Mouse (Mus musculus): ENCODE data around the gene Nt5dc1. TPM values are rescaled to one million over a fixed set of nuclear protein-coding genes. Genes with fewer than 3 reads are reported as not detected.
"Not testable (repeated sequence)": the region's sequence is repeated elsewhere in the genome, so short reads cannot be mapped to it uniquely, and the experiment has no call there.

Gene Nt5dc1
- 8.9 TPM in 2 replicates for polyA plus RNA-seq (2016; fragmentation: Nextera tagmentation; extraction: Ambion mirVana)

- no peaks in the 10 kb centered on the region for H3K9me3 ChIP-seq
- peaks cover 22% of the 10 kb centered on the region for H3K4me1 ChIP-seq (replicated peaks)
- peak; percentile 98 for ATAC-seq (ENCODE audit: insufficient number of reproducible peaks, insufficient read depth, low FRiP score, low TSS enrichment, low read depth)
- H3K36me3 ChIP-seq: no peaks in the 10 kb centered on the region
- peak within 1 kb of the TSS; percentile 81 for H3K27ac ChIP-seq
- peak within 1 kb of the TSS; percentile 72 for H3K4me3 ChIP-seq (replicated peaks)
- peak within 1 kb of the TSS; percentile 57 for H3K4me2 ChIP-seq
- H3K9ac ChIP-seq (replicated peaks): peak within 1 kb of the TSS; percentile 84
- no peaks in the 10 kb centered on the region for H3K27me3 ChIP-seq
- under 1% methylated on average over 43 of the region's 49 CpGs for WGBS
Measured at GRCm38 (mm10) chr10:34418204-34418756, at the start of gene Nt5dc1. TSS of gene Nt5dc1 (minus strand) at chr10:34418552.

GRCm38 (mm10) chr10:34464321-34464720 is 46.0 kb upstream of the Nt5dc1 start:
- no peak overlapping the region for H3K9ac ChIP-seq (replicated peaks)
- H3K27ac ChIP-seq: no peak overlapping the region
- no peaks in the 10 kb centered on the region for H3K4me1 ChIP-seq (replicated peaks)
- no peaks in the 10 kb centered on the region for H3K36me3 ChIP-seq
- no peaks in the 10 kb centered on the region for H3K27me3 ChIP-seq
- H3K4me2 ChIP-seq: no peak overlapping the region
- no peak for ATAC-seq (ENCODE audit: insufficient number of reproducible peaks, insufficient read depth, low FRiP score, low TSS enrichment, low read depth)
- H3K4me3 ChIP-seq (replicated peaks): no peak overlapping the region
- no peaks in the 10 kb centered on the region for H3K9me3 ChIP-seq
- WGBS: 89% methylated on average over 4 of the region's 4 CpGs

GRCm38 (mm10) chr10:34461451-34461850 is 43.1 kb upstream of the Nt5dc1 start:
- Histone ChIP-seq H3K4me3 (replicated peaks) (no peak overlapping the region), H3K9me3 (no peaks in the 10 kb centered on the region), H3K27ac (no peak overlapping the region), H3K4me1 (replicated peaks) (no peaks in the 10 kb centered on the region), H3K9ac (replicated peaks) (no peak overlapping the region), H3K4me2 (no peak overlapping the region), H3K36me3 (no peaks in the 10 kb centered on the region), H3K27me3 (no peaks in the 10 kb centered on the region)
- ATAC-seq (ENCODE audit: insufficient number of reproducible peaks, insufficient read depth, low FRiP score, low TSS enrichment, low read depth): no peak
- 76% methylated on average over 4 of the region's 4 CpGs for WGBS

GRCm38 (mm10) chr10:34449469-34449868 is 31.1 kb upstream of the Nt5dc1 start:
- Histone ChIP-seq H3K4me3 (replicated peaks) (no peak overlapping the region), H3K27me3 (no peaks in the 10 kb centered on the region), H3K36me3 (no peaks in the 10 kb centered on the region), H3K9ac (replicated peaks) (no peak overlapping the region), H3K4me2 (no peak overlapping the region), H3K27ac (no peak overlapping the region), H3K9me3 (no peaks in the 10 kb centered on the region), H3K4me1 (replicated peaks) (no peaks in the 10 kb centered on the region)
- ATAC-seq (ENCODE audit: insufficient number of reproducible peaks, insufficient read depth, low FRiP score, low TSS enrichment, low read depth): no peak
- WGBS: 76% methylated on average over 1 of the region's 1 CpGs

GRCm38 (mm10) chr10:34434191-34434590 is 15.8 kb upstream of the Nt5dc1 start:
- ATAC-seq (ENCODE audit: insufficient number of reproducible peaks, insufficient read depth, low FRiP score, low TSS enrichment, low read depth); H3K27me3 ChIP-seq; H3K4me3 ChIP-seq (replicated peaks); H3K4me1 ChIP-seq (replicated peaks); H3K9me3 ChIP-seq; H3K4me2 ChIP-seq; H3K9ac ChIP-seq (replicated peaks); H3K27ac ChIP-seq; H3K36me3 ChIP-seq: not testable (repeated sequence)
- 92% methylated on average over 9 of the region's 14 CpGs for WGBS

- no peak for ATAC-seq (ENCODE audit: insufficient number of reproducible peaks, insufficient read depth, low FRiP score, low TSS enrichment, low read depth)
- Histone ChIP-seq H3K27me3 (no peaks in the 10 kb centered on the region), H3K4me2 (no peak overlapping the region)
Measured at GRCm38 (mm10) chr10:34431783-34432182, 13.4 kb upstream of the Nt5dc1 start.

GRCm38 (mm10) chr10:34418794-34419193 is 442 bp upstream of the Nt5dc1 start:
- ATAC-seq (ENCODE audit: insufficient number of reproducible peaks, insufficient read depth, low FRiP score, low TSS enrichment, low read depth); H3K27me3 ChIP-seq; H3K36me3 ChIP-seq; H3K9me3 ChIP-seq: not testable (repeated sequence)
- Histone ChIP-seq H3K4me2 (peak overlapping the region; percentile 57), H3K4me1 (replicated peaks) (peaks cover 17% of the 10 kb centered on the region), H3K4me3 (replicated peaks) (peak overlapping the region; percentile 72), H3K27ac (0 out of 2 replicates have a peak overlapping the region, but pooled peaks have one; percentile 81), H3K9ac (replicated peaks) (0 out of 2 replicates have a peak overlapping the region, but pooled peaks have one; percentile 84)
- WGBS: 76% methylated on average over 4 of the region's 4 CpGs

More at GRCm38 (mm10) chr10:34431783-34432182, 13.4 kb upstream of the Nt5dc1 start:
- Histone ChIP-seq H3K36me3 (no peaks in the 10 kb centered on the region), H3K4me1 (replicated peaks) (no peaks in the 10 kb centered on the region), H3K9ac (replicated peaks) (no peak overlapping the region), H3K4me3 (replicated peaks) (no peak overlapping the region), H3K27ac (no peak overlapping the region), H3K9me3 (no peaks in the 10 kb centered on the region)

GRCm38 (mm10) chr10:34399267-34399666 is 19.1 kb downstream of the Nt5dc1 start:
- no peak overlapping the region for H3K4me2 ChIP-seq
- no peaks in the 10 kb centered on the region for H3K9me3 ChIP-seq

GRCm38 (mm10) chr10:34396959-34397358 is 21.4 kb downstream of the Nt5dc1 start:
- no peaks in the 10 kb centered on the region for H3K27me3 ChIP-seq
- H3K4me2 ChIP-seq: no peak overlapping the region
- peaks cover 18% of the 10 kb centered on the region for H3K36me3 ChIP-seq
- no peak overlapping the region for H3K4me3 ChIP-seq (replicated peaks)
- 76% methylated on average over 4 of the region's 4 CpGs for WGBS
- H3K27ac ChIP-seq: no peak overlapping the region
- no peak for ATAC-seq (ENCODE audit: insufficient number of reproducible peaks, insufficient read depth, low FRiP score, low TSS enrichment, low read depth)
- no peak overlapping the region for H3K9ac ChIP-seq (replicated peaks)
- H3K9me3 ChIP-seq: no peaks in the 10 kb centered on the region
- H3K4me1 ChIP-seq (replicated peaks): peaks cover 3% of the 10 kb centered on the region; the same call in 1 of the 2 replicates

More at GRCm38 (mm10) chr10:34399267-34399666, 19.1 kb downstream of the Nt5dc1 start:
- H3K4me1 ChIP-seq (replicated peaks): peaks cover 3% of the 10 kb centered on the region; the same call in 1 of the 2 replicates
- ATAC-seq (ENCODE audit: insufficient number of reproducible peaks, insufficient read depth, low FRiP score, low TSS enrichment, low read depth): no peak
- no peak overlapping the region for H3K9ac ChIP-seq (replicated peaks)
- H3K4me3 ChIP-seq (replicated peaks): no peak overlapping the region
- no peak overlapping the region for H3K27ac ChIP-seq
- H3K27me3 ChIP-seq: no peaks in the 10 kb centered on the region
- H3K36me3 ChIP-seq: peaks cover 35% of the 10 kb centered on the region

- no peaks in the 10 kb centered on the region for H3K4me1 ChIP-seq (replicated peaks)
- no peaks in the 10 kb centered on the region for H3K27me3 ChIP-seq
- WGBS: 74% methylated on average over 8 of the region's 8 CpGs
- H3K9ac ChIP-seq (replicated peaks): no peak within 1 kb of the TSS
- H3K27ac ChIP-seq: no peak within 1 kb of the TSS
- peaks cover 6% of the 10 kb centered on the region; the same call in 1 of the 2 replicates for H3K36me3 ChIP-seq
- no peaks in the 10 kb centered on the region for H3K9me3 ChIP-seq
- no peak for ATAC-seq (ENCODE audit: insufficient number of reproducible peaks, insufficient read depth, low FRiP score, low TSS enrichment, low read depth)
- H3K4me3 ChIP-seq (replicated peaks): no peak within 1 kb of the TSS
- no peak within 1 kb of the TSS for H3K4me2 ChIP-seq
Measured at GRCm38 (mm10) chr10:34389681-34390080, 28.7 kb downstream of the Nt5dc1 start, which contains the start of gene Col10a1. TSS of gene Col10a1 (plus strand) at chr10:34389981.

- Histone ChIP-seq H3K9me3 (no peaks in the 10 kb centered on the region), H3K27ac (no peak overlapping the region), H3K4me3 (replicated peaks) (no peak overlapping the region), H3K36me3 (0 out of 2 replicates have a peak, but pooled peaks cover 3% of the 10 kb centered on the region), H3K4me1 (replicated peaks) (no peaks in the 10 kb centered on the region), H3K4me2 (no peak overlapping the region), H3K27me3 (no peaks in the 10 kb centered on the region), H3K9ac (replicated peaks) (no peak overlapping the region)
- ATAC-seq (ENCODE audit: insufficient number of reproducible peaks, insufficient read depth, low FRiP score, low TSS enrichment, low read depth): no peak
- 82% methylated on average over 5 of the region's 5 CpGs for WGBS
Measured at GRCm38 (mm10) chr10:34385636-34386035, 32.7 kb downstream of the Nt5dc1 start.

- H3K4me3 ChIP-seq (replicated peaks): no peak overlapping the region
- H3K9me3 ChIP-seq: no peaks in the 10 kb centered on the region
- no peaks in the 10 kb centered on the region for H3K4me1 ChIP-seq (replicated peaks)
- H3K27ac ChIP-seq: no peak overlapping the region
- H3K9ac ChIP-seq (replicated peaks): no peak overlapping the region
- H3K36me3 ChIP-seq: no peaks in the 10 kb centered on the region
- no peaks in the 10 kb centered on the region for H3K27me3 ChIP-seq
- 88% methylated on average over 7 of the region's 7 CpGs for WGBS
- no peak overlapping the region for H3K4me2 ChIP-seq
- ATAC-seq (ENCODE audit: insufficient number of reproducible peaks, insufficient read depth, low FRiP score, low TSS enrichment, low read depth): no peak
Measured at GRCm38 (mm10) chr10:34373332-34373731, 45.0 kb downstream of the Nt5dc1 start.
